Mouse (Mus musculus) heart, postnatal 14 days (tissue): Measurements from ENCODE around the gene D930048N14Rik. TPM values are rescaled to one million over a fixed set of nuclear protein-coding genes. Genes with fewer than 3 reads are reported as not detected.
"Not testable (repeated sequence)": the region's sequence is repeated elsewhere in the genome, so short reads cannot be mapped to it uniquely, and the experiment has no call there.

Experiments used
- DNase-seq, 2 experiments: peaks; one replicate each; pipeline ENCODE4 v3.0.0; 2021 to 2022
- intact Hi-C: fragments of 180-260 bp; cut with DNase I; formaldehyde crosslinking; loops from one replicate; pipeline ENCODE4 v1.15.1; 2025
- long read RNA-seq, 2 experiments: library from polyadenylated mRNA; stranded (forward); transcript quantifications; one replicate each; pipeline ENCODE4 v2.0.0; 2021
- total RNA-seq, 2 experiments: library from RNA; stranded (reverse); gene quantifications; 2 replicates each; pipeline ENCODE4 v1.2.3; 2021

Gene D930048N14Rik
- total RNA-seq, result 1 to 10 TPM; 1.3 to 1.4 TPM
- long read RNA-seq, experiment 1, partial matches to known transcripts, result 1 of 2 reads
- long read RNA-seq, experiment 1, other reads (novel, unspliced or antisense), result 1 of 2 reads
- long read RNA-seq, experiment 2, partial matches to known transcripts, result 1 of 1 reads
- long read RNA-seq, experiment 2, other reads (novel, unspliced or antisense), result 0 of 1 reads

DNA sequence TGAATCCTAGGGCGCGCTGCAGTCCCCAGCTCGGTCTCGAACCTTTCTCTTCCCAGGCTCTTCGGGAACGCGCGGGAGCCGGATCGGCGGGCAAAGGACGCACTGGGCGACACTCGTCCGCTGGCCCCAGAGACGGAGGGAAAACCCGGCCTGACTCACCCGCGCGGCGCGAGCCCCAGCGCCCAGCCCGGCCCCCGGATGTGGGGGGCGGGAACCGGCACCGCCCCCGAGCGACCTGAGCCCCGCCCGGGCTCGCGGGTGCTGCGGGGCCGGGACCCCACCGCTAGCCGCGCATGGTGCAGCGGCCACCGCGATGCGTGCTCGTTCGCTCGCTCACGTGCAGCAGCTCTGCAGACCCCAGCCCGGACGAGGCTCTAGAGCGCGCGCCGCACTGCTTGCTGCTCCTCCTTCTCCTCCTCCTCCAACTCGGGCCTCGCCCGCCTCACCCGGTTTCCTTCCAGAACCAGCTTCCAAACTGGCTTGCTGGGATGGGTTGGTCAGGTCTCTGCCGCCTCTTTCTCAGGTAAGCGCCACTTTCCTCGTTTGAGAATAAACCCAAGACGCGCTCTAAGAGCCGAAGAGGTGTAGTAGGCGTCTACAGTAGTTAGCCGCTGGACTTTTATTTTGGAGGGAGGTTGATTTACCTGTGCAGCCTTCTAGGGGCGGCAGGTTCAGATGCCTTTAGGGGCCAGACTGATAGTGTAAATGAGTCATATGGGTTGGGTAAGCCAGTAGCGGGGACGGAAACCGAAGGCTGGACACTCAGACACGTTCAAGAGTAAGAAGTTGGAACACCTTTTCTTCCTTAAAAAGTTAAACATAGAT, at the start of gene D930048N14Rik, which contains the start of gene N4bp3:
D930048N14Rik (plus strand) TSS at position 264 of the 825 bp plus-strand sequence.
N4bp3 (minus strand) TSS at position 152 of the 825 bp plus-strand sequence.
- intact Hi-C loops, result loop anchor here (5.0 kb wide), 1 partner anchor 34 kb away; the partner anchor contains the start of gene Nhp2
- peak; percentile 83 to 86 for DNase-seq

DNA sequence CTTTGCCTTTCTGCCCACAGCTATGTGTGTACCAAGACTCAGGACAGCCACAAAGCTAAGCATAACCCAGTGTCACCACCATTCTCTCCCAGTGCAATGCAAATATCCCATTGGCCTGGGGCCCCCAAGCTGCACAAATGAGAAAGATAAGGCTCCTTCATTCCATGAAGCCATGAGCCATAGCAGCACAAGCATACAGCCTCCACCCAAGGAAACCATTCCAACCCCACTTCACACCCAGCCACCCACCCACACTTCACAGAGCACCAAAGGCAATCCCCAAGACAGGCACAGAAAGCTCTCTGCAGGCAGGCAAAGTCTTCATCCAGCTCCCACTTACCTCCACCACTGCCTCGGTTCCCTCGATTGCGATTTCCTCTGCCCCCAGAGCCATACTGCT, 48.5 kb upstream of the D930048N14Rik start:
- intact Hi-C loops, result no loop called here

GRCm38 (mm10) chr11:51605602-51606446, 44.9 kb upstream of the D930048N14Rik start:
- intact Hi-C loops, result no loop called here
- peak; percentile 91 to 92 for DNase-seq

More for the DNA sequence above, 48.5 kb upstream of the D930048N14Rik start:
- no peak for DNase-seq

DNA sequence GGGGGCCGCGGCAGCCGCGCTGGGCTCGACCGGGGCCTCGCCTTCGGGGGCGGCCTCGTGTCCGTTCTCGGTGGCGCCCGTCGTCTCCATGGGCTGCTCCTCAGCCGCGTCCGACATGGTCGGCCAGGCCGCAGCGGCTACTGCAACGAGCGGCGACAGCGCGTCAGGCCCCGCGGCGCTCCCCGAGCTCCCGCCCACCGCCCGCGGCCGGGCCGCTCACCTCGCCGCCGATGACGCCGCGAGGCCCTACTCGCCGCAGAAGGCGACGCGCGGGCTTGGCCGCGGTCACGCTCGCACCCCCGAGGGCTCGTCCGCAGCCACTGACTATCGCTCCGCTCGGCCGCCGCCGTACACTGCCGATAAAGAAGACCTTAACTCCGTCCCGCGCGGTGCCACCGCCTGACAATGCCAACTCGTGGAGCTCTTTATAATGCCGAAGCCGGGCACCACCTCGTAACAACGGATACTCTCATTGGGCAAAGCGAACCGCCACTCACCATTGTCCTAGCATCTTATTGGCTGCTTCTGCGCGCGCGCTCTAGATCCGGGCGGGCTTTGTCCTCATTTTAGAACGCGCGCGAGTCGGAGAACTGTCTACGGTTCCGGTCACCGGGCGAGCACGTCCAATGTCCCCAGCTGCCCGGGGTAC, 44.2 kb upstream of the D930048N14Rik start, which contains the start of gene Hnrnpab:
Hnrnpab (minus strand) TSS at position 401 of the 649 bp plus-strand sequence.
- DNase-seq, result peak; percentile 95 to 97
- intact Hi-C loops, result no loop called here

- intact Hi-C loops, result no loop called here
- DNase-seq, result no peak
Observed at GRCm38 (mm10) chr11:51607096-51607738, 43.5 kb upstream of the D930048N14Rik start.

GRCm38 (mm10) chr11:51609266-51609909, 41.4 kb upstream of the D930048N14Rik start:
- DNase-seq, result no peak
- intact Hi-C loops, result no loop called here

DNA sequence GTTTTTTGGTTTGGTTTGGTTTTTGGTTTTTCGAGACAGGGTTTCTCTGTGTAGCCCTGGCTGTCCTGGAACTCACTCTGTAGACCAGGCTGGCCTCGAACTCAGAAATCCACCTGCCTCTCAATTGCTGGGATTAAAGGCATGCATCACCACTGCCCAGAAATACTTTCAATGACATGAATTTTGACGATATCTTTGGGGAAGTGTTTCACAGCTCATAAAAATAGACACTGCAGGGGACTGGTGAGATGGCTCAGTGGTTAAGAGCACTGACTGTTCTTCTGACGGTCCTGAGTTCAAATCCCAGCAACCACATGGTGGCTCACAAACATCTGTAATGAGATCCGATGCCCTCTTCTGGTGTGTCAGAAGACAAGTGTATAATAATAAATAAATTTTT, 40.8 kb upstream of the D930048N14Rik start:
- DNase-seq, result not testable (repeated sequence)
- intact Hi-C loops, result loop anchor here (10.0 kb wide), 1 partner anchor 395 kb away; the partner anchor contains the start of genes Cdkl3 and Ube2b

DNA sequence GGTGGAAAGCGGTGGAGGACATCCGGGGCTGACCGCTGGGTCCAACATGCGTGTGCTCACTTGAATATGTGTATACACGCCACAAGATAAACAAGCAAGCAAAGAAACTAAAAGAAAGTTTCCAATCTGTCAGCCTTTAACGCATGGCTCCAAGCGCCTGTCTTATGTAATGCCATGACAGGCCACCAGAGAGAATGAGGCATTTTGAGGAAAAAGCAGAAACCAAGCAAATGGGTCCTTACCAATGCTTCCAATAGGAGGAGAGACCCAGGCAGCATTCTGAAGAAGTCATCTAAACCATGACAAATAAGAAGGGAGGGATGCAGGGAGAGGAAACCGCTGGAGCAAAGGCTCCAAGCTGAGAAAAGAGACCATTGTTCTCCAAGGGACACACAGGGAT, 36.5 kb upstream of the D930048N14Rik start:
- DNase-seq, result no peak
- intact Hi-C loops, result loop anchor here (10.0 kb wide), 1 partner anchor 391 kb away; the partner anchor contains the start of genes Cdkl3 and Ube2b

- intact Hi-C loops, result loop anchor here (5.0 to 10.0 kb wide), 2 partner anchors 37 to 390 kb away; partner anchors contain the start of genes Cdkl3, D930048N14Rik, N4bp3 and Ube2b
- no peak for DNase-seq
Observed at GRCm38 (mm10) chr11:51615129-51615528, 35.6 kb upstream of the D930048N14Rik start.

DNA sequence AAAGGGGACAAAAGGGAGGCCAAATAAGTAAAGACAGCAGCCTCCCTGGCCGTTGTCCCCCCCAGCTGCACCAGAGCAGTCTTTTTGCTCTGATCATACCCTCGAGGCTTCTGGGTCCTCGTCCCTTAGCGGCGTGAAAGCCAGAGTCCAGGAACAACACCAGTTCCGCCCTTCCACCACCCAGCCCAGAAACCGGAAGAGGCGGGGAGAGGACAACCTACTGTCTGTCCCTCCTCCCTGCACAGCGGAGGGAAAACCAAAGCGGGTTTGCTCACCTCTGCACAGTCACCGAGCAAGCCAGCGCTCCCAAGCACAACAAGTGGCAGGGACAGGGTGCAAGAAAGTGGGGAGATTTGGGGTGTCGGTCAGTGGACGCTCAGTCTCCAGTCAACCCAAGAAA, 35.2 kb upstream of the D930048N14Rik start:
- intact Hi-C loops, result loop anchor here (5.0 to 10.0 kb wide), 2 partner anchors 37 to 389 kb away; partner anchors contain the start of genes Cdkl3, D930048N14Rik, N4bp3 and Ube2b

DNA sequence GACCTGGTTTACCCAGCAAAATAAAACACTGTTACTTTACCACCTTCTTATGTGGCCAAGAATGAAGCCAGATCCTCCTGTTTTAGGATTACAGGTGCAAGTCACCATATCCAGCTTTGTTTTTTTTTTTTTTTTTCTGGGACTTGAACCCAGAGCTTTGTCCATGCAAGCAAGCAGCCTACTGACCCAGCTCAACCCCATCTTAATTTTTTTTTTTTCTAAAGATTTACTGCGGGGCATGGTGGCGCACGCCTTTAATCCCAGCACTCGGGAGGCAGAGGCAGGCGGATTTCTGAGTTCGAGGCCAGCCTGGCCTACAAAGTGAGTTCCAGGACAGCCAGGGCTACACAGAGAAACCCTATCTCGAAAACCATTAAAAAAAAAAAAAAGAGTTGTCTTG, 34.6 kb upstream of the D930048N14Rik start:
- DNase-seq, result not testable (repeated sequence)
- intact Hi-C loops, result loop anchor here (5.0 to 10.0 kb wide), 2 partner anchors 36 to 389 kb away; partner anchors contain the start of genes Cdkl3, D930048N14Rik, N4bp3 and Ube2b

More for the DNA sequence above, 35.2 kb upstream of the D930048N14Rik start:
- peak; percentile 70 to 77 for DNase-seq

DNA sequence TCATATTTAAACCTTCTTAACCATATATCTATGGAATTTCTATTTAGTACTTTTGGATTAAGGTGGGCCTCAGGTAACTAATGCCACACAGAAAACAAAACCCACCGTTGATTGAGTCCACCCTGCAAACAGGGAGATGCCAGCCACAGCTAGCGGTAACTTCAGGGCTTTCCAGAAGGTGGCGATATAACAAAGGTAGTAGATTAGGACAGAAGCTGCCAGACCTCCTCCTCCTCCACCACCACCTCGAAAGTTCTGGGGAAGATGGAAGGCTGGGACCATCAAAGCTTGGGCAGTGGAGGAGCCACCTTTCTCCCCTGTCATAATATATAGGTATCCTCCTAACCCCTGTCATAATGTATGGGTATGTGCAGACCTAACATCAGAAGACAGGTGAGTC, 33.1 kb upstream of the D930048N14Rik start:
- DNase-seq, result peak; percentile 58 to 80
- intact Hi-C loops, result loop anchor here (1.0 to 10.0 kb wide), 3 partner anchors 35 to 387 kb away; partner anchors contain the start of genes Cdkl3, D930048N14Rik, N4bp3 and Ube2b

GRCm38 (mm10) chr11:51618894-51619408, 31.8 kb upstream of the D930048N14Rik start:
- intact Hi-C loops, result loop anchor here (5.0 to 10.0 kb wide), 2 partner anchors 33 to 386 kb away; partner anchors contain the start of genes Cdkl3, D930048N14Rik, N4bp3 and Ube2b

DNA sequence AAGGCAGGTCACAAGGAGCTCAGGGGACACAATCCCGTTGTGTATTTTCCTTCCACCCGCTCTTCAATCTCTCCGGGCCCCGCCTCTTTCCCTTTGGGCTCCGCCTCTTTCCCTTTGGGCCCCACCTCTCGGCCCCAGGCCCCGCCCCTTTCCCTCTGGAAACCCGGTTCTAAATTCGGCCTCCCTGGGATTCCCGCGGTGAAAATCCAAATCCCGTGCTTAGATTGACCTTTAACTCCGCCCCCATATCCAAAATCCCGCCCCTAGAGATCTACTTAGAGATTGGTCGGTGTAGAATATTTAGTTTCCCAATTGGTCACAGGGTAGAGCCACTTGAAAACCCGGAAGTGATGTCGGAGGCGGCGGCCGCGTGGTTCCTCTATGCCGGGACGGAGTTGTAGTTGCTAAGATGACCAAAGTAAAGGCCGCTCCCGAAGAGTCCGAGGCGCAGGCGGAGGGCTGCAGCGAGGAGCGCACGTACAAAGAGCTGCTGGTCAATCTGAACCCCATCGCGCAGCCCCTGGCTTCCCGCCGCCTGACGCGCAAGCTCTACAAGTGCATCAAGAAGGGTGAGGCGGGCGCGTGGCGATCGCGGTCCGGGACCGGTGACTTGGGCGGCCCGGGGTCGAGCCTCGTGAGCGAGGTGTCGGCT, 31.2 kb upstream of the D930048N14Rik start, which contains the start of gene Nhp2:
Nhp2 (plus strand) TSS at position 327 of the 652 bp plus-strand sequence.
- intact Hi-C loops, result loop anchor here (5.0 to 10.0 kb wide), 2 partner anchors 33 to 385 kb away; partner anchors contain the start of genes Cdkl3, D930048N14Rik, N4bp3 and Ube2b
- DNase-seq, result peak; percentile 89 to 96

More at GRCm38 (mm10) chr11:51618894-51619408, 31.8 kb upstream of the D930048N14Rik start:
- no peak for DNase-seq

GRCm38 (mm10) chr11:51620084-51620483, 30.7 kb upstream of the D930048N14Rik start:
- intact Hi-C loops, result no loop called here
- DNase-seq, result no peak

- intact Hi-C loops, result no loop called here
- no peak for DNase-seq
Observed at GRCm38 (mm10) chr11:51621776-51622175, 29.0 kb upstream of the D930048N14Rik start.

DNA sequence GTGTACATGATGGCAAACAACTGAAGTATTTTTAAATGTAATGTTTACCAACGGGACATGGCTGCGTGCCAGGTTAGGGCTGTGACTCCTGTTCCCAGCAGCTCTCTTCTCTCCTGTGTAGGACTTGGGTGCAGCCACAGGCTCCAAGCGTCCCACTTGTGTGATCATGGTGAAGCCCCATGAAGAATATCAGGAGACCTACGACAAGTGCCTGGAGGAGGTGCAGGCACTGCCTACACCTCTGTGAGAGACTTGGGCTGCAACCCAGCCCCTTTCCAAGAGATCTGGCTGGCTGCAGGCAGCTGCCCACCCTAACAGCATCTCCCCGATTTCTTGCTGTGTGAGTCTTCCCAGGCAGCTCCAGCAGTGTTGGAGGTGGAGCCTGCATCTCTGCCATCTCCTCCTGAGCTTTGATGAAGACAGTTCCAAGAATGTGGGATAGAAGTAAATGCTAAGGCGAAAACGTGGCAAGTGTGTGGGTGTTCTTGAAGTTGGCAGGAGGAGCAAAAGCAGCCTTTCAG, 27.7 kb upstream of the D930048N14Rik start:
- intact Hi-C loops, result no loop called here
- no peak for DNase-seq
